Comparison of ENCODE assay signal across 14 mouse cellular contexts in genomic region chr5:141302287-141302694, GRCm38 (mm10).
DNase-seq lines count a peak whose midpoint lies in the region; ATAC-seq and TF ChIP-seq lines count a peak whose summit lies in the region.
"Had no signal": no experiment of that assay in that cellular context is flagged by ENCODE, and none has a peak within 500 bp of the region (broad histone marks: within the 10 kb centered on the region; RNA-seq: fewer than 3 reads in every experiment).

No protein-coding gene starts in this region.

- DNase-seq in heart, adult 9 months (ENCODE audit: low spot score in 2 of 2), result no peak
- peak; percentile 55 for DNase-seq in MEL (ENCODE audit: low read depth, low spot score)
- peak; percentile 12 for DNase-seq in heart, postnatal 4 days
- peak; percentile 13 for DNase-seq in lung, postnatal 25 days (ENCODE audit: low spot score)
- no peak for DNase-seq in right cerebral cortex, postnatal 10 days (ENCODE audit: low spot score in 2 of 2)
- DNase-seq: cerebellum, postnatal 10 days had no signal

- peak; percentile 61 to 82 for TF ChIP-seq EP300 in MEL (IDR thresholded peaks at IDR 0.05; ENCODE audit: low read depth in 1 of 2, low read length in 2 of 2)

- H3K36me3 ChIP-seq in heart, embryonic 13.5 days, result no peaks in the 10 kb centered on the region
- no peaks in the 10 kb centered on the region; a peak in 2 of 4 replicates for H3K36me3 ChIP-seq in MEL (ENCODE audit: control insufficient read depth in 1 of 2, insufficient read depth in 2 of 2, low read length in 2 of 2)
- no peaks in the 10 kb centered on the region for H3K36me3 ChIP-seq in midbrain, embryonic 13.5 days
- H3K36me3 ChIP-seq: embryonic facial prominence, embryonic 12.5 days; forebrain, embryonic 10.5 days; hindbrain, embryonic 13.5 days; neural tube, embryonic 12.5 days had no signal

- no peak for TF ChIP-seq CTCF in MEL (IDR thresholded peaks at IDR 0.05 in 2 of 3, conservative IDR thresholded peaks at IDR 0.05 in 1 of 3; ENCODE audit: control insufficient read depth in 1 of 3, insufficient read depth in 1 of 3, low read depth in 2 of 3, low read length in 3 of 3, poor library complexity in 1 of 3, severe bottlenecking in 1 of 3)

- H3K9ac ChIP-seq in heart, embryonic 13.5 days, result no peak overlapping the region
- no peak overlapping the region for H3K9ac ChIP-seq in MEL (ENCODE audit: control insufficient read depth, low read depth, low read length, poor library complexity, severe bottlenecking)
- no peak overlapping the region for H3K9ac ChIP-seq in midbrain, embryonic 13.5 days (replicated peaks)
- H3K9ac ChIP-seq: embryonic facial prominence, embryonic 12.5 days; hindbrain, embryonic 13.5 days; neural tube, embryonic 12.5 days had no signal

- no peak overlapping the region for H3K4me3 ChIP-seq in heart, embryonic 13.5 days
- no peak overlapping the region for H3K4me3 ChIP-seq in MEL (ENCODE audit: control insufficient read depth in 1 of 2, insufficient read depth in 1 of 2, low read depth in 2 of 2, low read length in 2 of 2)
- H3K4me3 ChIP-seq in midbrain, embryonic 13.5 days (replicated peaks), result no peak overlapping the region
- H3K4me3 ChIP-seq: embryonic facial prominence, embryonic 12.5 days; forebrain, embryonic 10.5 days; hindbrain, embryonic 13.5 days; neural tube, embryonic 12.5 days had no signal

- no peak for TF ChIP-seq POLR2A in MEL (IDR thresholded peaks at IDR 0.05; ENCODE audit: control insufficient read depth in 1 of 2, insufficient read depth in 1 of 2, low read depth in 1 of 2, low read length in 2 of 2, poor library complexity in 1 of 2)

- no peaks in the 10 kb centered on the region for H3K79me2 ChIP-seq in MEL (ENCODE audit: control insufficient read depth, insufficient read depth, low read length, poor library complexity)

- TF ChIP-seq RAD21 in MEL (IDR thresholded peaks at IDR 0.05; ENCODE audit: low read depth, low read length), result no peak

- 18% methylated on average over 4 of the region's 4 CpGs for WGBS in heart, embryonic 13.5 days
- WGBS in midbrain, embryonic 13.5 days, result 79% methylated on average over 4 of the region's 4 CpGs

- ATAC-seq in heart, embryonic 13.5 days (ENCODE audit: extremely low read depth, insufficient number of reproducible peaks, low FRiP score, low TSS enrichment), result no peak; the same call in 1 of the 2 replicates
- no peak for ATAC-seq in midbrain, embryonic 13.5 days
- ATAC-seq: activated CD4-positive, CD25-positive, alpha-beta regulatory T cell, adult 4 months; midbrain, embryonic 16.5 days had no signal

- peak overlapping the region; percentile 67 for H3K27ac ChIP-seq in heart, embryonic 13.5 days (replicated peaks)
- no peak overlapping the region for H3K27ac ChIP-seq in MEL (ENCODE audit: control insufficient read depth, low read depth, low read length)
- H3K27ac ChIP-seq in midbrain, embryonic 13.5 days, result no peak overlapping the region
- H3K27ac ChIP-seq: embryonic facial prominence, embryonic 12.5 days; forebrain, embryonic 10.5 days; hindbrain, embryonic 13.5 days; neural tube, embryonic 12.5 days had no signal

- no peaks in the 10 kb centered on the region for H3K9me3 ChIP-seq in heart, embryonic 13.5 days
- no peaks in the 10 kb centered on the region for H3K9me3 ChIP-seq in MEL (replicated peaks; ENCODE audit: insufficient read depth, low read length)
- no peaks in the 10 kb centered on the region for H3K9me3 ChIP-seq in midbrain, embryonic 13.5 days
- H3K9me3 ChIP-seq: embryonic facial prominence, embryonic 12.5 days; forebrain, embryonic 10.5 days; hindbrain, embryonic 13.5 days; neural tube, embryonic 12.5 days had no signal

- H3K4me2 ChIP-seq in heart, embryonic 13.5 days, result peak overlapping the region; percentile 18; the same call in 1 of the 2 replicates
- H3K4me2 ChIP-seq in midbrain, embryonic 13.5 days (replicated peaks), result no peak overlapping the region
- H3K4me2 ChIP-seq: embryonic facial prominence, embryonic 12.5 days; hindbrain, embryonic 13.5 days; neural tube, embryonic 12.5 days had no signal

- no peaks in the 10 kb centered on the region for H3K27me3 ChIP-seq in heart, embryonic 13.5 days (replicated peaks)
- no peaks in the 10 kb centered on the region for H3K27me3 ChIP-seq in MEL (ENCODE audit: control insufficient read depth in 1 of 2, insufficient read depth in 2 of 2, low read length in 2 of 2)
- no peaks in the 10 kb centered on the region for H3K27me3 ChIP-seq in midbrain, embryonic 13.5 days
- H3K27me3 ChIP-seq: embryonic facial prominence, embryonic 12.5 days; hindbrain, embryonic 13.5 days; neural tube, embryonic 12.5 days had no signal

- peaks cover 24% of the 10 kb centered on the region for H3K4me1 ChIP-seq in heart, embryonic 13.5 days
- H3K4me1 ChIP-seq in MEL (ENCODE audit: control insufficient read depth in 1 of 2, insufficient read depth in 2 of 2, low read length in 2 of 2), result peaks cover 0 to 2% of the 10 kb centered on the region in 2 experiments; a peak in 1 of 4 replicates
- no peaks in the 10 kb centered on the region for H3K4me1 ChIP-seq in midbrain, embryonic 13.5 days (replicated peaks)
- H3K4me1 ChIP-seq: embryonic facial prominence, embryonic 12.5 days; forebrain, embryonic 10.5 days; hindbrain, embryonic 13.5 days; neural tube, embryonic 12.5 days had no signal

TF ChIP-seq in MEL, 35 proteins besides CTCF, POLR2A, EP300 and RAD21:
- TF ChIP-seq E2F4 (IDR thresholded peaks at IDR 0.05; ENCODE audit: borderline replicate concordance, low read depth, low read length) (no peak), RCOR1 (IDR thresholded peaks at IDR 0.05; ENCODE audit: low read depth, low read length) (peak; percentile 81), MEF2A (IDR thresholded peaks at IDR 0.05; ENCODE audit: extremely low read depth, insufficient replicate concordance, low read depth, low read length, poor library complexity, severe bottlenecking) (0 out of 2 replicates have a peak, but pooled peaks have one; percentile 7), BHLHE40 (IDR thresholded peaks at IDR 0.05; ENCODE audit: borderline replicate concordance, low read depth, low read length) (no peak), CHD1 (IDR thresholded peaks at IDR 0.05; ENCODE audit: low read depth, low read length) (no peak), SIN3A (IDR thresholded peaks at IDR 0.05; ENCODE audit: low read length) (peak; percentile 21; the same call in 1 of the 2 replicates), ZNF384 (IDR thresholded peaks at IDR 0.05; ENCODE audit: low read depth, low read length) (peak; percentile 90), MAFK (IDR thresholded peaks at IDR 0.05; ENCODE audit: borderline replicate concordance, low read depth, low read length) (0 out of 2 replicates have a peak, but pooled peaks have one; percentile 8), MXI1 (IDR thresholded peaks at IDR 0.05; ENCODE audit: low read depth, low read length) (peak; percentile 33; the same call in 1 of the 2 replicates), ZC3H11A (IDR thresholded peaks at IDR 0.05; ENCODE audit: low read depth, low read length) (no peak), MYC (IDR thresholded peaks at IDR 0.05; ENCODE audit: low read depth, low read length) (no peak), CHD2 (IDR thresholded peaks at IDR 0.05; ENCODE audit: low read length) (no peak), USF2 (IDR thresholded peaks at IDR 0.05; ENCODE audit: borderline replicate concordance in 1 of 2, insufficient read depth in 1 of 2, low read depth in 1 of 2, low read length in 2 of 2) (no peak), GATA1 (IDR thresholded peaks at IDR 0.05; ENCODE audit: low read depth, low read length) (peak; percentile 79), TBP (IDR thresholded peaks at IDR 0.05; ENCODE audit: low read depth, low read length) (no peak), TCF12 (IDR thresholded peaks at IDR 0.05; ENCODE audit: low read depth, low read length) (peak; percentile 88), HCFC1 (IDR thresholded peaks at IDR 0.05; ENCODE audit: low read depth, low read length) (0 out of 2 replicates have a peak, but pooled peaks have one; percentile 17), UBTF (IDR thresholded peaks at IDR 0.05; ENCODE audit: borderline replicate concordance, insufficient read depth, low read depth, low read length) (no peak), ETS1 (IDR thresholded peaks at IDR 0.05; ENCODE audit: low read depth, low read length) (peak; percentile 64; the same call in 1 of the 2 replicates)

Comparison
In these comparisons a context has a peak if more than half of its experiments do, and no peak if none do; other contexts are left out.
1. DNase-seq: peak in MEL (single experiment), heart, postnatal 4 days (single experiment) and lung, postnatal 25 days (single experiment); none in heart, adult 9 months (0 of 2) and right cerebral cortex, postnatal 10 days (0 of 2).